Comparison of ENCODE assay signal across 24 mouse cellular contexts in genomic region chr6:114965396-114965795, GRCm38 (mm10). TPM values are rescaled to one million over a fixed set of nuclear protein-coding genes. Genes with fewer than 3 reads are reported as not detected.
DNase-seq lines count a peak whose midpoint lies in the region; ATAC-seq and TF ChIP-seq lines count a peak whose summit lies in the region.
"Had no signal": no experiment of that assay in that cellular context is flagged by ENCODE, and none has a peak within 500 bp of the region (broad histone marks: within the 10 kb centered on the region; RNA-seq: fewer than 3 reads in every experiment).

No protein-coding gene starts in this region.

- ATAC-seq in lung, embryonic 15.5 days (ENCODE audit: borderline replicate concordance, extremely low read depth, low FRiP score, low TSS enrichment) = no peak
- ATAC-seq: activated CD4-positive, CD25-positive, alpha-beta regulatory T cell, adult 4 months; forebrain, embryonic 13.5 days; forebrain, embryonic 15.5 days; forebrain, postnatal 0 days; Patski had no signal

- no peaks in the 10 kb centered on the region for H3K9me3 ChIP-seq in lung, embryonic 15.5 days
- no peaks in the 10 kb centered on the region for H3K9me3 ChIP-seq in MEL (replicated peaks; ENCODE audit: insufficient read depth, low read length)
- H3K9me3 ChIP-seq: embryonic facial prominence, embryonic 12.5 days; forebrain, embryonic 13.5 days; forebrain, embryonic 15.5 days had no signal

- WGBS in lung, embryonic 15.5 days = 55% methylated on average over 8 of the region's 8 CpGs

- no peak overlapping the region for H3K4me2 ChIP-seq in lung, embryonic 15.5 days
- H3K4me2 ChIP-seq: embryonic facial prominence, embryonic 12.5 days; forebrain, embryonic 13.5 days; forebrain, embryonic 15.5 days had no signal

- no peaks in the 10 kb centered on the region for H3K36me3 ChIP-seq in lung, embryonic 15.5 days
- H3K36me3 ChIP-seq in MEL (ENCODE audit: control insufficient read depth in 1 of 2, insufficient read depth in 2 of 2, low read length in 2 of 2) = peaks cover 0 to 32% of the 10 kb centered on the region in 2 experiments; a peak in 2 of 4 replicates
- H3K36me3 ChIP-seq: embryonic facial prominence, embryonic 12.5 days; forebrain, embryonic 15.5 days had no signal

- no peaks in the 10 kb centered on the region; the same call in 1 of the 2 replicates for H3K79me2 ChIP-seq in MEL (ENCODE audit: control insufficient read depth, insufficient read depth, low read length, poor library complexity)

- no peak overlapping the region for H3K4me3 ChIP-seq in layer of hippocampus, adult 2 months
- no peak overlapping the region for H3K4me3 ChIP-seq in lung, embryonic 15.5 days
- no peak overlapping the region for H3K4me3 ChIP-seq in MEL (ENCODE audit: control insufficient read depth in 1 of 2, insufficient read depth in 1 of 2, low read depth in 2 of 2, low read length in 2 of 2)
- H3K4me3 ChIP-seq: embryonic facial prominence, embryonic 12.5 days; erythroblast, embryonic 14.5 days; forebrain, embryonic 13.5 days; forebrain, embryonic 15.5 days had no signal

- peaks cover 45% of the 10 kb centered on the region for H3K4me1 ChIP-seq in lung, embryonic 15.5 days
- peaks cover 14 to 30% of the 10 kb centered on the region in 2 experiments; a peak in 3 of 4 replicates for H3K4me1 ChIP-seq in MEL (ENCODE audit: control insufficient read depth in 1 of 2, insufficient read depth in 2 of 2, low read length in 2 of 2)

- no peak overlapping the region for H3K9ac ChIP-seq in lung, embryonic 15.5 days
- no peak overlapping the region for H3K9ac ChIP-seq in MEL (ENCODE audit: control insufficient read depth, low read depth, low read length, poor library complexity, severe bottlenecking)
- H3K9ac ChIP-seq: embryonic facial prominence, embryonic 12.5 days; forebrain, embryonic 13.5 days; forebrain, embryonic 15.5 days; forebrain, postnatal 0 days had no signal

- no peak for TF ChIP-seq POLR2A in MEL (IDR thresholded peaks at IDR 0.05; ENCODE audit: control insufficient read depth in 1 of 2, insufficient read depth in 1 of 2, low read depth in 1 of 2, low read length in 2 of 2, poor library complexity in 1 of 2)

- TF ChIP-seq EP300 in MEL (IDR thresholded peaks at IDR 0.05; ENCODE audit: low read depth in 1 of 2, low read length in 2 of 2) = no peak

- no peak for TF ChIP-seq CTCF in layer of hippocampus, adult 2 months (conservative IDR thresholded peaks at IDR 0.05)
- no peak for TF ChIP-seq CTCF in MEL (IDR thresholded peaks at IDR 0.05 in 2 of 3, conservative IDR thresholded peaks at IDR 0.05 in 1 of 3; ENCODE audit: control insufficient read depth in 1 of 3, insufficient read depth in 1 of 3, low read depth in 2 of 3, low read length in 3 of 3, poor library complexity in 1 of 3, severe bottlenecking in 1 of 3)

- 0 out of 2 replicates have a peak, but pooled peaks cover 8% of the 10 kb centered on the region for H3K27me3 ChIP-seq in lung, embryonic 15.5 days
- H3K27me3 ChIP-seq in MEL (ENCODE audit: control insufficient read depth in 1 of 2, insufficient read depth in 2 of 2, low read length in 2 of 2) = no peaks in the 10 kb centered on the region
- H3K27me3 ChIP-seq: forebrain, embryonic 15.5 days; Patski had no signal

- TF ChIP-seq RAD21 in MEL (IDR thresholded peaks at IDR 0.05; ENCODE audit: low read depth, low read length) = no peak

- H3K27ac ChIP-seq in layer of hippocampus, adult 2 months = peak overlapping the region; percentile 78; the same call in 1 of the 2 replicates
- H3K27ac ChIP-seq in lung, embryonic 15.5 days = 0 out of 2 replicates have a peak overlapping the region, but pooled peaks have one; percentile 15
- peak overlapping the region; percentile 11; the same call in 1 of the 2 replicates for H3K27ac ChIP-seq in MEL (ENCODE audit: control insufficient read depth, low read depth, low read length)
- H3K27ac ChIP-seq: embryonic facial prominence, embryonic 12.5 days; forebrain, embryonic 13.5 days; forebrain, embryonic 15.5 days had no signal

- no peak for DNase-seq in layer of hippocampus, adult 2 months (ENCODE audit: low spot score in 2 of 2)
- DNase-seq in layer of hippocampus, postnatal 14 days (ENCODE audit: low spot score in 2 of 2) = no peak
- DNase-seq in lung, postnatal 10 days = no peak
- DNase-seq in MEL (ENCODE audit: low read depth, low spot score) = no peak
- DNase-seq in fat pad, adult 2 months (ENCODE audit: extremely low read depth, low read depth, low spot score) = peak; percentile 63
- no peak for DNase-seq in c-Kit-positive CD71-positive TER-119-positive erythroid progenitor cells, embryonic 14.5 days (ENCODE audit: low spot score)
- DNase-seq: adrenal gland, adult 8-10 months; adrenal gland, postnatal 14 days; adrenal gland, postnatal 36 days; cerebellum, adult 11 months; cerebellum, adult 18-20 months; cerebellum, adult 8-10 months; cerebellum, adult 9-11 months; cerebellum, postnatal 14 days; cerebellum, postnatal 36 days; embryo, embryonic 11 days; forebrain, postnatal 0 days had no signal

TF ChIP-seq in MEL, 35 proteins besides CTCF, POLR2A, EP300 and RAD21:
- no peak for TF ChIP-seq MYB (IDR thresholded peaks at IDR 0.05; ENCODE audit: low read depth, low read length)
- TF ChIP-seq RCOR1 (IDR thresholded peaks at IDR 0.05; ENCODE audit: low read depth, low read length) = no peak
- TF ChIP-seq MXI1 (IDR thresholded peaks at IDR 0.05; ENCODE audit: low read depth, low read length) = no peak
- no peak for TF ChIP-seq GATA1 (IDR thresholded peaks at IDR 0.05; ENCODE audit: low read depth, low read length)
- TF ChIP-seq USF1 (IDR thresholded peaks at IDR 0.05; ENCODE audit: low read depth, low read length) = no peak
- TF ChIP-seq ETS1 (IDR thresholded peaks at IDR 0.05; ENCODE audit: low read depth, low read length) = no peak
- no peak for TF ChIP-seq MEF2A (IDR thresholded peaks at IDR 0.05; ENCODE audit: extremely low read depth, insufficient replicate concordance, low read depth, low read length, poor library complexity, severe bottlenecking)
- no peak for TF ChIP-seq POLR2AphosphoS5 (IDR thresholded peaks at IDR 0.05; ENCODE audit: borderline replicate concordance, low read depth, low read length)
- no peak for TF ChIP-seq GABPA (IDR thresholded peaks at IDR 0.05; ENCODE audit: low read depth, low read length)
- no peak for TF ChIP-seq TCF12 (IDR thresholded peaks at IDR 0.05; ENCODE audit: low read depth, low read length)
- TF ChIP-seq KAT2A (conservative IDR thresholded peaks at IDR 0.05; ENCODE audit: low read depth, low read length) = no peak
- TF ChIP-seq ZC3H11A (IDR thresholded peaks at IDR 0.05; ENCODE audit: low read depth, low read length) = no peak
TF ChIP-seq in MEL: peak in this region for 0.

RNA-seq across cellular contexts. Expression of gene Vgll4, which starts 4.4 kb away (rescaled TPM):
- total RNA-seq in layer of hippocampus, adult 2 months (2021) = 10 to 100 TPM; 44.2 to 44.8 TPM
- 10 to 100 TPM; 33.3 to 36.2 TPM for total RNA-seq in layer of hippocampus, postnatal 14 days (2021)
- 133 and 147 TPM in 2 replicates for polyA plus RNA-seq in lung, embryonic 15.5 days (2015; fragmentation: Nextera tagmentation; extraction: Ambion mirVana)
- total RNA-seq in MEL (2012; rRNA removed) = 17.5 and 18.1 TPM in 2 replicates
- 10 to 100 TPM in 1 of 2 experiments, not detected in 1; 21.5 TPM for polyA plus RNA-seq in MEL (2012; ENCODE audit: insufficient read depth in 1 of 2, insufficient read length in 2 of 2, low read depth in 1 of 2, low replicate concordance in 2 of 2, missing spikeins in 1 of 2)

Comparison
In these comparisons a context has a peak if more than half of its experiments do, and no peak if none do; other contexts are left out.
1. H3K27ac ChIP-seq: peak in every context shown above with its lines; median percentile 78 in layer of hippocampus, adult 2 months; 15 in lung, embryonic 15.5 days; 11 in MEL.